Mouse (Mus musculus): ENCODE results near the gene 0610010K14Rik.

0610010K14Rik gene

DNA sequence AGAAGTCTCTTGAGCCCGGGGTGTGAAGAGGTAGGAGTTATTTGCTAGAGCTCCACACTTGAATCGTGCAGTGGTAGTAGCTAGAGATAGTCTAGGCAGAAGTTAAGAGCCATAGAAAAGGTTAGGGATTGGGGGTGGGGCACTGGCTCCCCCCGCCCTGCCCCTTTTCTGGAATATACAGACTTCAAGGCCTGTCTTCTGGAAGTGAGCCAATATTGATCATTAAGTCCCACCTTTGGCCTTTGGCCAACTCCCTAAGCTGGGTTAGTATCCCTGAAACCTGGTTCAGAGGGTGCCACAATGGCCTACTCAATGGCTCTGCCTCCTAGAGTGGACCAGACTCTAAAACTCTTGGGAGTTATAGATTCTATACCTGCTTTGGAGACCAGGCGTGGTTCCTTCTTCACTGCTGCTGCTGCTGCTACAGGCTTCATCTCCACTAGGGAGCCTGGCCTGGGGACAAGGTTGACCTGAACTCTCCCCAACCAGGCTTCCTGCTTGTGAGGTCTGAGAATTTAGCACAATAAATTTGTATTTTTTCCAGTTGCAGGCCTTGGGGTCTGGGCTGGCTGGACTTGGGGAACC is 10.0 kb downstream of the 0610010K14Rik start:
- no peak for DNase-seq (ENCODE audit: low read depth, low spot score)
- Histone ChIP-seq H3K36me3 (ENCODE audit: control insufficient read depth, insufficient read depth, low read length, poor library complexity, severe bottlenecking) (no peaks in the 10 kb centered on the region), H3K27me3 (ENCODE audit: control insufficient read depth, insufficient read depth, low read length, poor library complexity, severe bottlenecking) (no peaks in the 10 kb centered on the region)

DNA sequence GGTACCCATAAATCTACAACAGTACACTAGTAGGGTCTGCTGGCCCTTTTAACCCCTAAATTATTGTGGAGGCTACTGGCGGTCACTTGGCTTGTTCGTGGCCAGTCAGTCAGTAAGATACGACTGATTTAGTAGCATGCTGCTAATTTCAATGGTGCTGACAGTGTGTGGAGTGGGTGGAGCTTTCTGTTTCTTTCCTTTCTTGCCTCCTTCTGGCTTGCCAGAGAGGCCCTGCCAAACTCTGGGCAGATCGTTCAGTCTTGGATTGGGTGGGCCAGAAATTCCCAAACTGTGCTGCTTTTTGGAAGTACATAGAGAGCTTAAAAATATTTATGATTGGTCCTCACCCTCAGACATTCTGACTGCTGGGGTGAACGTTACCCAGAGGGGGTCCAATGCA is 10.6 kb downstream of the 0610010K14Rik start:
- no peaks in the 10 kb centered on the region for H3K27me3 ChIP-seq (ENCODE audit: control insufficient read depth, insufficient read depth, low read length, poor library complexity, severe bottlenecking)
- DNase-seq (ENCODE audit: low read depth, low spot score): no peak

DNA sequence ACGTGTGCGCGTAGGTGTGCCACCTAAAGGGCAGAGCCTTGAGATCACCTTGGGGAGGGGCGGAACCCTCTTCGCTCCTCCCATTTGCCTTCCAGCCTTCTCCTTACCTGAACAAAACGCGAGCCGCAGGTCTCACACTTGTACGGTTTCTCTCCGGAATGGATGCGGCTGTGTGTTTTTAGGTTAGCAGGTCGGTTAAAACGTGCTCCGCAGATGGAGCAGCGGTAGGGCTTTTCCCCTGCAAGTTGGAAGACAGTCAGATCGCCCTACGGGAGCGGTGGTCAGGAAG is 11.2 kb downstream of the 0610010K14Rik start:
- DNase-seq (ENCODE audit: low read depth, low spot score): no peak
- Histone ChIP-seq H3K36me3 (ENCODE audit: control insufficient read depth, insufficient read depth, low read length, poor library complexity, severe bottlenecking) (no peaks in the 10 kb centered on the region), H3K27me3 (ENCODE audit: control insufficient read depth, insufficient read depth, low read length, poor library complexity, severe bottlenecking) (no peaks in the 10 kb centered on the region)

More for the DNA sequence above, 10.6 kb downstream of the 0610010K14Rik start:
- no peaks in the 10 kb centered on the region for H3K36me3 ChIP-seq (ENCODE audit: control insufficient read depth, insufficient read depth, low read length, poor library complexity, severe bottlenecking)

DNA sequence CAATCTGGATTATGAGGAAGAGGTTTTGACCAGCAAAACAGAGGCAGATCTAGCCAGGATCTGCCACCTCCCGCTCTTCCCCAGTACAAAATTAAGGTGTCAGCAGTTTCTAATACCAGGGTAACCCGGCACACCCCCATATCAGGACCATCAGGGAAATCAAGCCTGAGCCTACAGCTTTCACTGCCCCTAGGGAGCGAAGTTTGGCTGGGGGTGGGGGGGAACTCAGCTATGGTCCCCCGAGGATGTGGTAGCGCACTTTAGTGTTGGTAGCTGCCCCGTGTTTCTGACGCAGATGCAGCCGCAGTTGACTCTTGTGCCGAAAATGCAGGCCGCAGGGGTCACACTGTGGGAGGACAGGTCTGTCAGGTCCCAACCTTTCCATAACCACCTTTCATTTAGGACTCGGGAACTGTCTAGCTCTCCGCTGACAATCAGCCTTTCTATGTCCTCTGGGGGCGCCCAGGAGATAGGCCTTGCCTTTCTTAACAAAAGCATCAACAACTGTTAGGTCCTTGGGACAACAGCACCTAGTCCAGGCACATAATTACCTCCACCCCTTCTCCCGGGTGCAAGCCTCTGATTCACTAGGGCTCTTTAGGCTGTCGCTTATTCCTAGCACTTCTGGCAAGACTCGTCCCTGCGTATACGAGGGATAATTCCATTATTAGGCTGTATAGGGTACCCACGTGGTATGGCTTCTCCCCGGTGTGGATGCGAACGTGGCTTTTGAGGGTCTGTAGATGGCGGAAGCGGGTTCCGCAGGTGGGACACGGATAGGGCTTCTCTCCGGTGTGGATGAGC is 11.7 kb downstream of the 0610010K14Rik start:
- no peak for DNase-seq (ENCODE audit: low read depth, low spot score)
- Histone ChIP-seq H3K36me3 (ENCODE audit: control insufficient read depth, insufficient read depth, low read length, poor library complexity, severe bottlenecking) (no peaks in the 10 kb centered on the region), H3K27me3 (ENCODE audit: control insufficient read depth, insufficient read depth, low read length, poor library complexity, severe bottlenecking) (no peaks in the 10 kb centered on the region)

DNA sequence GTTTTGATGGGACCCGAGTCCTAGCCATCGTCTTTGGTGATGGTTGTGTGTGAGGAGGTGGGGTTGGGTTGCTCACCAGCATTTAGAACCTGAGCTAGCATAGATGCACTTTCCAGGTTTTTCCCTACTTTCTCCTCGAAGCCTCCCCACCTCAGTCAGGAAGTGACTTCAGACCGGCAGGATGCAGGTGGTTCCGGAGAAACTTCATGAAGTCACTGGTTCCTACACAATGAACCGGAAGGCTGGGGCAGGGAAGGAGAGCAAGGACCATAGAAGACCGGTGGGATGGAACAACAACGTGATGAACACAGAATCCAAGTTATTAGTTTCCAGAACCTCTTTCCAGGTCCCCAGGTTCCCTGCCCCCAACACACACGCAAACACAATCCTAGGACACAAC is 14.0 kb downstream of the 0610010K14Rik start:
- Histone ChIP-seq H3K36me3 (ENCODE audit: control insufficient read depth, insufficient read depth, low read length, poor library complexity, severe bottlenecking) (no peaks in the 10 kb centered on the region), H3K27me3 (ENCODE audit: control insufficient read depth, insufficient read depth, low read length, poor library complexity, severe bottlenecking) (no peaks in the 10 kb centered on the region)
- DNase-seq (ENCODE audit: low read depth, low spot score): no peak

DNA sequence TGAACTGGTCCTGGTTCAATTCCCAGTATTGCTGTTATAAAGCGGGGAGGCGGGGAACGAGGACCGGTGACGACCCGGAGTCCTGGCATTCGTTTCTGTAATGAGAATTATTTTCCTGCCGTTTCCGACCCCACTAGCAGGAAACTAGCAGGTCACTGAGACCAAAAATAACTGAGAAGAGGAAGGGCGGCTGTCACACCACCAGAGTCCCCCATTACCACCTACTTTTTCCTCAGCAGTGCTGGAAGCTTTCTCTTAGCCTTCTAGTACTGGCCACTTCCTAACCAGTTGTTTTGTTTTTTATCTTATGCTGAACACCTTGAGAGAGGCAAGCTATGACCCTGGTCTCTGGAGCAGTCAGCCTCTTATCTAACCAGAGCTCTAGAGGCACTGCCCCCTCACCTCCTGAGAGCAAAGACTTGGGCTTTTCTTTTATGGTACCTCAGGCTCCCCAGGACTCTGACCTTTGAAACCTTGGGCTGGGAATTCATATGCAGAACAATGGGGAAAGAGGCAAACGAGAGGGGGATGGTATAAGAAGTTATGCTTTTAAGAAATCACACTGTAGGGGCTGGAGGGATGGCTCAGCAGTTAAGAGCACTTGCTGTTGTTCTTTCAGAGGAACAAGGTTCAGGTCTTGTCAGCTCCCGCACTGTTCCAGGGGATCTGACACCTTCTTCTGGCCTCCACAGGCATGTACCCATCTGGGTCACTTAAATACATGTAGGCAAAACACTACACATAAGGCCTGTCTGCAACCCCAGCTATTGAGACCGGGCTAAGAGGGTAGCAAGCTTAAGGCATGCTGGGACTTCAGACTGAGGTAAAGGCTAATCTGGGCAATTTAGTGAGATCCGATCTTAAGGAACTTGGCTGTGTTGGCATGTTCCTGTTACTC is 15.9 kb downstream of the 0610010K14Rik start:
- DNase-seq (ENCODE audit: low read depth, low spot score): no peak
- H3K27me3 ChIP-seq (ENCODE audit: control insufficient read depth, insufficient read depth, low read length, poor library complexity, severe bottlenecking): no peaks in the 10 kb centered on the region
- H3K36me3 ChIP-seq (ENCODE audit: control insufficient read depth, insufficient read depth, low read length, poor library complexity, severe bottlenecking): no peaks in the 10 kb centered on the region

DNA sequence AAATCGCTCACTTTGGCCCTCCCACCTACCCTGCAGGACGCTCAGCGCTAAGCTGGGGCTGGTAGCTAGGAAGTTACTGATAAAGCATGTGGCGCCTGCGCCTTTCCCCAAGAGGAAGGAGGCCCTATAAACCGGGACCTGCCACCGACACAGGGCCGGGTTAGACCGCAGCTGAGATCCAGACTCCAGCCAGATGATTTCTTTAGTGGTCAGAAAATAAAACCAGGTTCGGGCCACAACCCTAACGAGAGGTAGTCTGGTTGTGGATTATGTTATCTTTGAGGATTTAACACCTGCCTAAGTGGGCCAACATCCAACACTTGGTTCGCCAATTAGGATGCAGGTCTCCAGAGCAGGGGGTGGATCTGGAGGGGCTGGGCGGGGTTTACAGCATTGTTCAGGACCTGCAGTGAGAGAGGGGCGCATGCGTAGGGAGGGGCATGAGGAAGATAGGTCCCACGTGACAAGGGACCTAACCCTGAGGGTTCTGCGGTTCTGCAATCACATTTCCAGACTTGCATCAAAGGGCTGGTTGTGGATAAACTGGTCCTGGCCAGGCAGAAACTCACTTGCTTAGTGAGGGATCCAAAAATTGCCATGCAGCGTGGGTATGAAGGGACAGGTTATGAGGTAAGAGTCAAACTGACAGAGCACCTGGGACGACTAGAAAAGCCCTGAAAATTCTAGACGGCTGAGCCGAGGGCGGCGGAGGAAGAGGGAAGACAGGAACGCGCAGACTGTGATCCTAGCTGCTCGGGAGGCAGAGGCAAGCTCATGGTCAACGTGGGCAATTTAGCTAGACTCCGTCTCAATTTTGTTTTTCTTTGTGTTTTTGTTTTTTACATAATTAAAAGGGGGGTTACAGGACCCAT is 16.7 kb downstream of the 0610010K14Rik start, which contains the start of gene Slc16a13:
Slc16a13 (minus strand) TSS at position 334 of the 872 bp plus-strand sequence.
- no peaks in the 10 kb centered on the region for H3K36me3 ChIP-seq (ENCODE audit: control insufficient read depth, insufficient read depth, low read length, poor library complexity, severe bottlenecking)
- no peaks in the 10 kb centered on the region for H3K27me3 ChIP-seq (ENCODE audit: control insufficient read depth, insufficient read depth, low read length, poor library complexity, severe bottlenecking)
- DNase-seq (ENCODE audit: low read depth, low spot score): peak; percentile 96

DNA sequence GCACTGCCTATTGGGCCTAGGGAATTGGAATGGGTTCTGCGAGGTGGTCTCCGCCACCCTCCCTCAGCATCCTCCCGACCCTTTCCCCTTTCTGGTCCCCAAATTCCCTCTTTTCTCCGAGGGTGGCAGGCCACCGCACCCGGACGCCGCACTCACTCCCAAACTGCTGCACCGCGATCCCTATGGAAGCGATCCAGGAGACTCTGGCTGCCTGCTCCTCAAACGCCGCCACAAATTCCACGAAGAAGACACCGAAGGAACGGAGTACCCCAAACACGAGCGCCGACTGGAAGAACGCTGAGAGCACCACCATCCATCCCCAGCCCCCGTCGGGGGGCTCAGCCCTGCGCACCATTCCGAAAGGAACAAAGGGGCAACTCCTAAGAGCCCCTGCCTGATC is 17.4 kb downstream of the 0610010K14Rik start:
- Histone ChIP-seq H3K27me3 (ENCODE audit: control insufficient read depth, insufficient read depth, low read length, poor library complexity, severe bottlenecking) (no peaks in the 10 kb centered on the region), H3K36me3 (ENCODE audit: control insufficient read depth, insufficient read depth, low read length, poor library complexity, severe bottlenecking) (no peaks in the 10 kb centered on the region)
- no peak for DNase-seq (ENCODE audit: low read depth, low spot score)

DNA sequence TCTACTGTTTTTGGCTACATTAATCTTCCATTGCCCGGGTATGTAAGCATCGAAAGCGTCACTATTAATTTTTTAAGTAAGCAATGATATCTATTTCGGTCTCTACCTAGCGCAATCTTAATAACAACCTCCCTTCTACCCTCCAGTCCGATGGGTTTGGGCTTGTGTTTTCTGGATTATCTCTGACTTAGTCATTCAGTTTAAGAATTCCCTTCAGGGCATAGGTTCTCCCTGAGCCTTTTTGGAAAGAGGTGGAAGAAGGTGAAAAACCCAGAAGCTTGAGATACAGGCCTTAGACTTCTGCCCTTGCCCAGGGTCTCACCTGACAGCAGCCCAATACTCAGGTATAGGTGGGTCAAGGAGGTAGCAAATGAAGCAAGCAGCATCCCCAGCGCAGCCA is 17.8 kb downstream of the 0610010K14Rik start:
- no peak for DNase-seq (ENCODE audit: low read depth, low spot score)
- no peaks in the 10 kb centered on the region for H3K36me3 ChIP-seq (ENCODE audit: control insufficient read depth, insufficient read depth, low read length, poor library complexity, severe bottlenecking)
- no peaks in the 10 kb centered on the region for H3K27me3 ChIP-seq (ENCODE audit: control insufficient read depth, insufficient read depth, low read length, poor library complexity, severe bottlenecking)

DNA sequence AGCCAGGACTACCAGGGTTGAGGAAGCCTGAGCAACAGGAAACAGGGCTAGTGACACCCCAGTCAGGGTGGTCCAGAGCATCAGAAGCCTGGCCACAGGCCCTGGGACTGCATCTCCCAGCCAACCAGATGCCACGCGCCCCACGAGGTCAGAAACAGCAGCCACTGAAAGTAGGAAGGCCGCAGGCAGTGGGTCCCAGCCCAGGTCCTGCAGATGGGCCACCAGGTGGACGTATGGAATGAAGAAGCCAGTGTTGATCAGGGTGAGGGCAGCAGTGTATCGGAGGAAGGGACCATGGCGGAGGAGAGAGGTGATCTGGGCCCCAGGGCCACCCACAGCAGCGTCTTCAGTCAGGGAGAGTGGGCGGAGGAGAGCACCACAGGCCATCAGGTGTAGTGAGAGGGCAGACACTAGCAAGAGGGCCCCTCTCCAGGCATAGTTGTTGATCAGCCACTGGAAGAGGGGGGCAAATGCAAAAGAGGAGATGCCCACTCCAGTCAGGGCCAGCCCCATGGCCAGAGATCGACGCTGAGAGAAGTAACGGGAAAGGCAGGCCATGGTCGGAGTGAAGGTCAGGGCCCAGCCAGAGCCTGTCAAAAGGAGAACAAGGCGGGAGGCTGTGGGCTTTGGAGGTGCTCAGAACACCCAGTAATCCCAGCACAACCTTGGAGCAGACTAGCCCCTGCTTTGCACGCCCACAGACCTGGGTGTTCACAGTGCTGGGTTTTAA is 18.8 kb downstream of the 0610010K14Rik start:
- no peak for DNase-seq (ENCODE audit: low read depth, low spot score)
- no peaks in the 10 kb centered on the region for H3K36me3 ChIP-seq (ENCODE audit: control insufficient read depth, insufficient read depth, low read length, poor library complexity, severe bottlenecking)
- peaks cover 3% of the 10 kb centered on the region for H3K27me3 ChIP-seq (ENCODE audit: control insufficient read depth, insufficient read depth, low read length, poor library complexity, severe bottlenecking)

DNA sequence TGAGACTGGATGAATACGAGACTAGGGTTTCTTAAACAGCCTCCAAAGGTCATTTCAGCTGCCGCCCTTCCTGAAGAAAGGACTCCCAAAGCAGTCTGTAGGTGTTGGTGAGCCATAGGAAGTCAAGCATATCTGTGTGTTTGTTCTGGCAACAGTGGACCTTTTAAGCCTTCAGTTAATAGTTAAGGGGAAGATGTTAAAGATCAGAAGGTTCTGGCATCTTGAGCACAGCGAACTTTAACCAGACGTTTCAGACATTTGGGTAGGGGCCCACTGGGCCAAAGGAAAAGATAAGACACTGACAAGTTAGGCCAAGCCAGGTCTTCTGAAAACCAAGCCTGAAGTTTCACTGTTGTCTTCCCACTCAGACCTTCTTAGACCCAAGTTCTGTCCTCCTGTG is 19.7 kb downstream of the 0610010K14Rik start:
- Histone ChIP-seq H3K27me3 (ENCODE audit: control insufficient read depth, insufficient read depth, low read length, poor library complexity, severe bottlenecking) (peaks cover 3% of the 10 kb centered on the region), H3K36me3 (ENCODE audit: control insufficient read depth, insufficient read depth, low read length, poor library complexity, severe bottlenecking) (no peaks in the 10 kb centered on the region)
- no peak for DNase-seq (ENCODE audit: low read depth, low spot score)

DNA sequence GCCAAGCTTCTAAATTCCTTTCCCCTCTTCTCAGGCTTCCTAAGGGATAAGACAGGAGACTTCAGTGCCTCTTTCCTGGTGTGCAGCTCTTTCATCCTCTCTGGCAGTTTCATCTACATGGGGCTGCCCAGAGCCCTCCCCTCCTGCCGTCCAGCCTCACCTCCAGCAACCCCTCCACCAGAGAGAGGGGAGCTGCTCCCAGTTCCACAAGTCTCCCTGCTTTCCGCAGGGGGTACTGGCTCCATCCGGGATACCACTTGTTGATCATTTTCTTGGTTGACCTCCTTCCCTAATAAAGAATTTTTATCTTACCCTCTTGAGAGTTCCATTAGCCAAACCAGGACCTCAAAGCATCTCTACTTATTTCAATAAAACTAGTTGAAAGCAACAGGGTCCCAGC is 21.6 kb downstream of the 0610010K14Rik start:
- Histone ChIP-seq H3K27me3 (ENCODE audit: control insufficient read depth, insufficient read depth, low read length, poor library complexity, severe bottlenecking) (peaks cover 3% of the 10 kb centered on the region), H3K36me3 (ENCODE audit: control insufficient read depth, insufficient read depth, low read length, poor library complexity, severe bottlenecking) (no peaks in the 10 kb centered on the region)
- DNase-seq (ENCODE audit: low read depth, low spot score): no peak

DNA sequence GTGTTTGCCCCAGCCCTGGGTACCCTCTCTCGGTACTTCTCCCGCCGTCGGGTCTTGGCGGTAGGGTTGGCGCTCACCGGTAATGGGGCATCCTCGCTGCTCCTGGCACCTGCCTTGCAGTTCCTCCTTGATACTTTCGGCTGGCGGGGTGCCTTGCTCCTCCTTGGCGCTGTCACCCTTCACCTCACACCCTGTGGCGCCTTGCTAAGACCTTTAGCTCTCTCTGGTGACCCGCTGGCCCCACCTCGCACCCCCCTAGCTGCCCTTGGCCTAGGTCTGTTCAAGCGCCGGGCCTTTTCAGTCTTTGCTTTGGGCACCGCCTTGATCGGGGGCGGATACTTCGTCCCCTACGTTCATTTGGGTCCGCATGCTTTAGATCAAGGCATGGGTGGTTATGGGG is 22.4 kb downstream of the 0610010K14Rik start:
- Histone ChIP-seq H3K27me3 (ENCODE audit: control insufficient read depth, insufficient read depth, low read length, poor library complexity, severe bottlenecking) (peaks cover 3% of the 10 kb centered on the region), H3K36me3 (ENCODE audit: control insufficient read depth, insufficient read depth, low read length, poor library complexity, severe bottlenecking) (no peaks in the 10 kb centered on the region)
- DNase-seq (ENCODE audit: low read depth, low spot score): no peak

DNA sequence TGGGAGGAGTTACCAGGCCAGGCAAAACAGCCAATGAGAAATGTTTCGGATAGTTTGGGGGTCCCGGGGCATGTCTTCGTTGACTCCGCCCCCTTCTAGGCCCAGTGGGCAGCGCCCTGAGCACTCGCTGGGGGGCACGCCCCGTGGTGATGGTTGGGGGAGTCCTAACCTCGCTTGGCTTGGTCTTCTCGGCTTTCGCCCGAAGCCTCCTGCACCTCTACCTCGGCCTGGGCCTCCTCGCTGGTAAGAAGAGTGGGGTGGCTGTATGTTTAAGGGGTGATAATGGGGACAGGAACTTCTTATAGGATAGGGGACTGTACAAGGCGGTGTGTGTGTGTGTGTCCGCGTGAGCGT is 22.9 kb downstream of the 0610010K14Rik start:
- no peaks in the 10 kb centered on the region for H3K36me3 ChIP-seq (ENCODE audit: control insufficient read depth, insufficient read depth, low read length, poor library complexity, severe bottlenecking)
- H3K27me3 ChIP-seq (ENCODE audit: control insufficient read depth, insufficient read depth, low read length, poor library complexity, severe bottlenecking): peaks cover 3% of the 10 kb centered on the region
- no peak for DNase-seq (ENCODE audit: low read depth, low spot score)
